8 mouse cellular contexts compared by ENCODE assay signal in the genomic region with DNA sequence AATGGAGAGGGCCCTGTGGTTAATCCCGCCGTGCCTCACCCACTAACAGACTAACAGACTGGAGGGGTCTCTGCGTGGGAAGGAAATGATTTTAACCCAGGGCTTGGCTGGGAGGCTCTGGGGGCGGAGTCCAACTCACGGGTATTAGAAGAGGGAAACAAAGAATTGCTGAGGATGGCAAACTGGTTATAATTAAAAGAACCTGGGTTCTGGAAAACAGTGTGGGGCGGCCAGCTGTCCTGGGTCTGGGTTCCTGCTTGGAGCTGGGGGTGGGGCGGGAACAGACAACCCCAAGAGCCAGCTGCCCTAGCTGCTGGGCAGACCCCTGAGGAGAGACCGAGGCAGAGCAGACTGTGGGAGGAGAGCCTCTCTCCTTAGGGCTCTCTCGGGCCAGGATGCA. TPM values are rescaled to one million over a fixed set of nuclear protein-coding genes. Genes with fewer than 3 reads are reported as not detected.
DNase-seq lines count a peak whose midpoint lies in the region; ATAC-seq and TF ChIP-seq lines count a peak whose summit lies in the region.
"Had no signal": no experiment of that assay in that cellular context is flagged by ENCODE, and none has a peak within 500 bp of the region (broad histone marks: within the 10 kb centered on the region; RNA-seq: fewer than 3 reads in every experiment).

No protein-coding gene starts in this region.

- H3K9ac ChIP-seq in hindbrain, postnatal 0 days (replicated peaks; ENCODE audit: low read length): no peak overlapping the region
- H3K9ac ChIP-seq: liver, embryonic 14.5 days had no signal

- peaks cover 46% of the 10 kb centered on the region for H3K4me1 ChIP-seq in thymus, adult 2 months (replicated peaks; ENCODE audit: control insufficient read depth, insufficient read depth, low read length)
- H3K4me1 ChIP-seq in forebrain, embryonic 10.5 days: peaks cover 36% of the 10 kb centered on the region
- H3K4me1 ChIP-seq in hindbrain, postnatal 0 days (ENCODE audit: insufficient read depth, low read length): peaks cover 2% of the 10 kb centered on the region; the same call in 1 of the 2 replicates

- no peak overlapping the region for H3K4me3 ChIP-seq in thymus, adult 2 months (ENCODE audit: control insufficient read depth, insufficient read depth, low read length)
- peak overlapping the region; percentile 13; the same call in 1 of the 2 replicates for H3K4me3 ChIP-seq in forebrain, embryonic 10.5 days
- H3K4me3 ChIP-seq in hindbrain, postnatal 0 days (ENCODE audit: low read length): no peak overlapping the region

- no peaks in the 10 kb centered on the region for H3K27me3 ChIP-seq in thymus, adult 2 months (ENCODE audit: control insufficient read depth, insufficient read depth, low read length)
- no peaks in the 10 kb centered on the region for H3K27me3 ChIP-seq in forebrain, embryonic 10.5 days (ENCODE audit: poor library complexity, severe bottlenecking)
- no peaks in the 10 kb centered on the region for H3K27me3 ChIP-seq in hindbrain, postnatal 0 days (ENCODE audit: insufficient read depth, low read length)

- no peaks in the 10 kb centered on the region for H3K9me3 ChIP-seq in forebrain, embryonic 10.5 days
- H3K9me3 ChIP-seq in hindbrain, postnatal 0 days (ENCODE audit: low read length): no peaks in the 10 kb centered on the region

- intact Hi-C loops in gastrocnemius, postnatal 36 days (cut with DNase I): loop anchor here (5.0 kb wide), 2 partner anchors 58 to 78 kb away; partner anchors contain the start of gene Kremen1
- intact Hi-C loops in left cerebral cortex, postnatal 36 days (cut with DNase I): loop anchor here (5.0 kb wide), 2 partner anchors 78 to 293 kb away; partner anchors contain the start of gene Kremen1

- no peaks in the 10 kb centered on the region for H3K36me3 ChIP-seq in thymus, adult 2 months (ENCODE audit: control insufficient read depth, insufficient read depth, low read length)
- no peaks in the 10 kb centered on the region for H3K36me3 ChIP-seq in forebrain, embryonic 10.5 days (replicated peaks)
- no peaks in the 10 kb centered on the region for H3K36me3 ChIP-seq in hindbrain, postnatal 0 days (ENCODE audit: insufficient read depth, low read length)

- DNase-seq in thymus, adult 2 months: peak; percentile 32
- no peak for DNase-seq in thymus, adult 18-20 months
- DNase-seq in forebrain, embryonic 10.5 days (ENCODE audit: extremely low spot score, low spot score): peak; percentile 43
- DNase-seq in hindbrain, postnatal 0 days (ENCODE audit: low spot score): no peak
- DNase-seq in thymus, postnatal 4 days: peak; percentile 60
- DNase-seq in gastrocnemius, postnatal 36 days: no peak
- no peak for DNase-seq in left cerebral cortex, postnatal 36 days (ENCODE audit: low spot score in 2 of 2)

- 0 out of 2 replicates have a peak, but pooled peaks have one; percentile 38 for ATAC-seq in hindbrain, postnatal 0 days

- 17% methylated on average over 9 of the region's 9 CpGs for WGBS in thymus, adult 2 months
- 24% methylated on average over 9 of the region's 9 CpGs for WGBS in forebrain, embryonic 10.5 days
- 30% methylated on average over 9 of the region's 9 CpGs for WGBS in hindbrain, postnatal 0 days

- H3K4me2 ChIP-seq in hindbrain, postnatal 0 days (ENCODE audit: low read depth, low read length): no peak overlapping the region

- TF ChIP-seq POLR2A in thymus, adult 2 months (IDR thresholded peaks at IDR 0.05; ENCODE audit: control insufficient read depth, extremely low read depth, insufficient read depth, low read length, poor library complexity): no peak

- peak overlapping the region; percentile 22; the same call in 1 of the 2 replicates for H3K27ac ChIP-seq in thymus, adult 2 months (ENCODE audit: control insufficient read depth, insufficient read depth, low read length)
- peak overlapping the region; percentile 80 for H3K27ac ChIP-seq in forebrain, embryonic 10.5 days
- no peak overlapping the region for H3K27ac ChIP-seq in hindbrain, postnatal 0 days
- H3K27ac ChIP-seq: liver, embryonic 14.5 days had no signal

- no peak for TF ChIP-seq CTCF in thymus, adult 2 months (IDR thresholded peaks at IDR 0.05; ENCODE audit: borderline replicate concordance, control insufficient read depth, extremely low read depth, insufficient read depth, low read length, poor library complexity)
- TF ChIP-seq CTCF in hindbrain, postnatal 0 days (IDR thresholded peaks at IDR 0.05; ENCODE audit: low read depth): no peak

RNA-seq across cellular contexts. Expression of gene Emid1, which starts 32.2 kb away (rescaled TPM):
- polyA plus RNA-seq in thymus, adult 2 months (2012; rRNA removed): 56.7 and 74.0 TPM in 2 replicates
- 29.0 and 31.3 TPM in 2 replicates for polyA plus RNA-seq in forebrain, embryonic 10.5 days (2016; fragmentation: Nextera tagmentation; extraction: Ambion mirVana)
- total RNA-seq in hindbrain, postnatal 0 days (2014; rRNA removed): 15.0 and 15.7 TPM in 2 replicates
- 22.7 and 24.2 TPM in 2 replicates for polyA plus RNA-seq in hindbrain, postnatal 0 days (2015; fragmentation: Nextera tagmentation; extraction: Ambion mirVana)
- total RNA-seq in gastrocnemius, postnatal 36 days (2021): 10 to 100 TPM; 11.7 to 17.6 TPM
- 10 to 100 TPM in 1 of 2 experiments, 1 to 10 TPM in 1; 9.8 to 10.9 TPM for total RNA-seq in left cerebral cortex, postnatal 36 days (2021)

Comparison
In these comparisons a context has a peak if more than half of its experiments do, and no peak if none do; other contexts are left out.
1. DNase-seq: peak in thymus, adult 2 months (single experiment), forebrain, embryonic 10.5 days (single experiment) and thymus, postnatal 4 days (single experiment); none in thymus, adult 18-20 months (0 of 2), hindbrain, postnatal 0 days (single experiment), gastrocnemius, postnatal 36 days (0 of 2) and left cerebral cortex, postnatal 36 days (0 of 2).